ENCODE assay signal across 20 mouse cellular contexts in the genomic region with DNA sequence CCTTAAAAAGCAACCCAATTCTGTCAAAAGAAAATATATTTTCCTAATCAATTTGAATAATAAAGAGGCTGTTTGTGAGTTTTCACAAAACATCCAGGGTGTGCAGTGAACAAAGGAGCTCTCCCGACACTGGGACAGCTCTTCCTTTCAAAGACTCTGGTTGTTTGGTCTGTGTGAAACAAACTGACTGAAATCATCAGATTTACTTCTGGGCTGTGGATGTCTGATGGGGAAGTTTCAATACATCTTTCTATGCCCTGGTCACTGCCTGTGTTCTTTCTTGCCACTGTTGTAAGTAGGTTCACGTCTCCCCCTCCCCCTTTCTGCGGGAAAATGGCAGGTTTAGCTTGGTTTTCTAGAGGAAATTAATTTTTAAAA.
DNase-seq lines count a peak whose midpoint lies in the region; ATAC-seq and TF ChIP-seq lines count a peak whose summit lies in the region.
"Had no signal": no experiment of that assay in that cellular context is flagged by ENCODE, and none has a peak within 500 bp of the region (broad histone marks: within the 10 kb centered on the region; RNA-seq: fewer than 3 reads in every experiment).

No protein-coding gene starts in this region.

- ATAC-seq in forebrain, postnatal 0 days = peak; percentile 16; the same call in 1 of the 2 replicates
- ATAC-seq in midbrain, embryonic 13.5 days = no peak
- ATAC-seq: liver, embryonic 12.5 days had no signal

- TF ChIP-seq CTCF in forebrain, postnatal 0 days (IDR thresholded peaks at IDR 0.05; ENCODE audit: low read depth) = no peak

- H3K27me3 ChIP-seq in forebrain, postnatal 0 days (ENCODE audit: insufficient read depth, low read length) = no peaks in the 10 kb centered on the region
- H3K27me3 ChIP-seq in midbrain, embryonic 13.5 days = no peaks in the 10 kb centered on the region
- H3K27me3 ChIP-seq: liver, embryonic 12.5 days; megakaryocyte, embryonic 14.5 days had no signal

- peaks cover 3% of the 10 kb centered on the region; the same call in 1 of the 2 replicates for H3K4me1 ChIP-seq in forebrain, postnatal 0 days (ENCODE audit: insufficient read depth)
- peaks cover 9% of the 10 kb centered on the region for H3K4me1 ChIP-seq in midbrain, embryonic 13.5 days (replicated peaks)

- no peaks in the 10 kb centered on the region for H3K36me3 ChIP-seq in forebrain, postnatal 0 days (ENCODE audit: insufficient read depth)
- no peaks in the 10 kb centered on the region for H3K36me3 ChIP-seq in midbrain, embryonic 13.5 days
- H3K36me3 ChIP-seq: limb, embryonic 10.5 days; liver, embryonic 12.5 days had no signal

- intact Hi-C loops in heart, postnatal 25 days (cut with DNase I) = no loop called here

- 30% methylated on average over 3 of the region's 3 CpGs for WGBS in forebrain, postnatal 0 days
- WGBS in midbrain, embryonic 13.5 days = 60% methylated on average over 3 of the region's 3 CpGs

- peak; percentile 28 for DNase-seq in heart, adult 11 months
- no peak for DNase-seq in heart, postnatal 25 days (ENCODE audit: low spot score)
- peak; percentile 66 for DNase-seq in brain, adult 2 months (ENCODE audit: low read depth, low spot score)
- no peak for DNase-seq in forebrain, postnatal 0 days
- no peak for DNase-seq in lung, postnatal 10 days
- DNase-seq in yolk sac, embryonic 10.5 days (ENCODE audit: low spot score) = no peak
- DNase-seq in right cerebral cortex, adult 18-20 months = no peak
- DNase-seq: adrenal gland, postnatal 25 days; cerebellum, adult 9-11 months; gastrocnemius, postnatal 25 days; heart, postnatal 14 days; layer of hippocampus, postnatal 36 days; spleen, adult 18-20 months; thymus, postnatal 14 days had no signal

- no peak overlapping the region for H3K4me3 ChIP-seq in forebrain, postnatal 0 days (ENCODE audit: low read depth, low read length)
- H3K4me3 ChIP-seq in midbrain, embryonic 13.5 days (replicated peaks) = no peak overlapping the region
- H3K4me3 ChIP-seq: heart, embryonic 10.5 days; limb, embryonic 10.5 days; liver, embryonic 12.5 days; megakaryocyte, embryonic 14.5 days had no signal

- no peaks in the 10 kb centered on the region for H3K9me3 ChIP-seq in forebrain, postnatal 0 days (ENCODE audit: low read length)
- H3K9me3 ChIP-seq in midbrain, embryonic 13.5 days = no peaks in the 10 kb centered on the region
- H3K9me3 ChIP-seq: heart, embryonic 10.5 days; limb, embryonic 10.5 days; liver, embryonic 12.5 days; megakaryocyte, embryonic 14.5 days had no signal

- no peak overlapping the region for H3K4me2 ChIP-seq in forebrain, postnatal 0 days (ENCODE audit: low read depth)
- no peak overlapping the region for H3K4me2 ChIP-seq in midbrain, embryonic 13.5 days (replicated peaks)
- H3K4me2 ChIP-seq: liver, embryonic 12.5 days had no signal

- no peak overlapping the region for H3K9ac ChIP-seq in forebrain, postnatal 0 days
- no peak overlapping the region for H3K9ac ChIP-seq in midbrain, embryonic 13.5 days (replicated peaks)
- H3K9ac ChIP-seq: liver, embryonic 12.5 days had no signal

- H3K27ac ChIP-seq in forebrain, postnatal 0 days (ENCODE audit: low read depth, low read length) = no peak overlapping the region
- peak overlapping the region; percentile 69; the same call in 1 of the 2 replicates for H3K27ac ChIP-seq in midbrain, embryonic 13.5 days
- H3K27ac ChIP-seq: heart, embryonic 10.5 days; limb, embryonic 10.5 days; liver, embryonic 12.5 days; stomach, postnatal 0 days had no signal

Comparison
In these comparisons a context has a peak if more than half of its experiments do, and no peak if none do; other contexts are left out.
1. DNase-seq: peak in heart, adult 11 months (single experiment) and brain, adult 2 months (single experiment); none in heart, postnatal 25 days (single experiment), forebrain, postnatal 0 days (single experiment), lung, postnatal 10 days (single experiment), yolk sac, embryonic 10.5 days (single experiment) and right cerebral cortex, adult 18-20 months (single experiment).